Mouse (Mus musculus): ENCODE data around the gene Tiparp.

DNA sequence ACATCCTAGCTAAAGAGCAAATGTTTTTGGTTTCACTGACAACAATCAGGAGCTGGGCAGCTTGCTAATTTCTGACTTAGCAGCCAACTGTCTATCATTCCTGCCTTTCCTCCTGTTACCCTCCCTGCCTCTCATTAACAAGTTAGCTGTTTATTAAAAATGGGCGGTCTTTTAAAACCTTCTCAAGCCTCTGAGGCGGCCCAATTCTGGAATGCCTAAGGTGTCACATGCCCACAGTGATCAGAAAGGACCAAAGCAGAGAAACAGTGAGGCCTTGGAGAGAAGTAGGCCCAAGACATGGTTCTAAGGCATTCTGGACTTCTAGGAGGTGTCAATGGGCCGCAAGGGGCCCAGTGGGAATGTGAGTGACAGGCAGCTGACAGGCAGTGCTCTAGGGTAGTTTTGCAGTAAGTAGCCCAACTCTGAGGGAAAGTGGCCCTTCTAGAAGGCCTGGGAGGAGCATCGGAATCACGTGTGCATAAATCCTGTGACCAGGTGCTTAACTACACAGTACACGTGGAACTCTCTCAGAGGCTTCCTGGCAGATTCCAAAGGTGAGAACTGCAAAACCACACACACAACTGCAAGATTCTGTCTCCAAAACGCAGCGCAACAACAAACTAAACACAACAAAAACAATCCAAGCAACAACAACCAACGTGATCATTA lies 37.6 kb downstream of the Tiparp start:
- TF ChIP-seq POLR2A (IDR thresholded peaks at IDR 0.05; ENCODE audit: borderline replicate concordance, control insufficient read depth, low read depth, low read length) (no peak), CTCF (IDR thresholded peaks at IDR 0.05; ENCODE audit: control insufficient read depth, insufficient read depth, low read length) (no peak)
